Mouse (Mus musculus): ENCODE results near the gene Tpbpb.
"Not testable (repeated sequence)": the region's sequence is repeated elsewhere in the genome, so short reads cannot be mapped to it uniquely, and the experiment has no call there.

Tpbpb gene

DNA sequence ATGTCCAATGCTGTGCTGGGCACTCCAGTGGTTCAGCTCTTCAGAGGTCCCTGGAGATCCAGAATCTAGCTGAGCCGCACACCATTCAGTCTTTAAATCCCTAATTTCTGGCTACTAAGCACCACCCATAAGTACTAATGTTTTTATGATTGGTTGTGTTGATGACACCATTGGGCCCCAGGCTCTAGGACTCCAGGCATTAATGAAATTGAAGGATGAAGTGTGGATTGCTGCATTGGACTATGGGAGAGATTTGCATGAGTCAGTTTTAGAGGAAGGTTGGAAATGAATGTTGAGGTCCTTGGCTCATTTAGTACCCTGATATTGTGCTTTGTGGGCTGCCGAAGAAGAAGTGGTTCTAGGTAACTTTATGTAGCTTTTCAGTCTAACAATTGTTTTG, at the start of gene Tpbpb:
Tpbpb (minus strand) TSS at position 101 of the 400 bp plus-strand sequence.
- not testable (repeated sequence) for DNase-seq (ENCODE audit: low read depth, low spot score)

DNA sequence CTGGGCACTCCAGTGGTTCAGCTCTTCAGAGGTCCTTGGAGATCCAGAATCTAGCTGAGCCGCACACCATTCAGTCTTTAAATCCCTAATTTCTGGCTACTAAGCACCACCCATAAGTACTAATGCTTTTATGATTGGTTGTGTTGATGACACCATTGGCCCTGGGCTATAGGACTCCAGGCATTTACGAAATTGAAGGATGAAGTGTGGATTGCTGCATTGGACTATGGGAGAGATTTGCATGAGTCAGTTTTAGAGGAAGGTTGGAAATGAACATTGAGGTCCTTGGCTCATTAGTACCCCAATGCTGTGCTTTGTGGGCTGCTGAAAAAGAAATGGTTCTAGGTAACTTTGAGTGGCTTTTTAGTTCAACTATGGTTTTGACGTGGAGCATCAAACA, 37.2 kb upstream of the Tpbpb start, which contains the start of gene Tpbpa:
Tpbpa (minus strand) TSS at position 101 of the 400 bp plus-strand sequence.
- DNase-seq (ENCODE audit: low read depth, low spot score) = not testable (repeated sequence)

DNA sequence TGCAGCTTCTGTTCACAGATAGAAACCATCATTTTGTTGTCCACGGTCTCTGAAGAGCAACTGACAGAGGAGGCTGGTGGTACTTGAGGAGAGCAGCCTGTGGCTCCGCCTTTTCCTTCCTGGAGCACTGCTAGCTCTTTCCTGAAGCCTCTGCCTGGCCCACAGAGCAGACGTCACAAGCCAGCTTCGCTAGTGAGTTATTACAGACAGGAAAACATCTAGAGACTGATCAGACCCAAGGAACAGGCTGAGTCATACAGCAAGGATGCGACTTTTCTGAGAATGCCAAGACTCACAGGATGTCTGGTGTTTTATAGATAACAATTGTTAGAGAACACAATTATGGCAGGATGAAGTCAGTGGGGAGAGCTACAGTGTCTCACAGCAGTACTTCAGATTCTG, 31.8 kb upstream of the Tpbpb start, which contains the start of the genes Gm49391 and Ctla2a:
Gm49391 (minus strand) TSS at position 72 of the 402 bp plus-strand sequence.
Ctla2a (minus strand) TSS at position 126 of the 402 bp plus-strand sequence.
- no peak for DNase-seq (ENCODE audit: low read depth, low spot score)

GRCm38 (mm10) chr13:60935490-60935889, 30.8 kb upstream of the Tpbpb start, which contains the start of gene Gm49393:
Gene Gm49393, minus strand, starts transcription at chr13:60935590.
- DNase-seq (ENCODE audit: low read depth, low spot score) = not testable (repeated sequence)

- no peak for DNase-seq (ENCODE audit: low read depth, low spot score)
Measured at GRCm38 (mm10) chr13:60897328-60897727, 7.4 kb downstream of the Tpbpb start, which contains the start of gene Ctla2b. Gene Ctla2b, minus strand, starts transcription at chr13:60897447.

GRCm38 (mm10) chr13:60896794-60897193, 7.9 kb downstream of the Tpbpb start, which contains the start of gene Gm49392:
Gene Gm49392, minus strand, starts transcription at chr13:60896894.
- not testable (repeated sequence) for DNase-seq (ENCODE audit: low read depth, low spot score)

DNA sequence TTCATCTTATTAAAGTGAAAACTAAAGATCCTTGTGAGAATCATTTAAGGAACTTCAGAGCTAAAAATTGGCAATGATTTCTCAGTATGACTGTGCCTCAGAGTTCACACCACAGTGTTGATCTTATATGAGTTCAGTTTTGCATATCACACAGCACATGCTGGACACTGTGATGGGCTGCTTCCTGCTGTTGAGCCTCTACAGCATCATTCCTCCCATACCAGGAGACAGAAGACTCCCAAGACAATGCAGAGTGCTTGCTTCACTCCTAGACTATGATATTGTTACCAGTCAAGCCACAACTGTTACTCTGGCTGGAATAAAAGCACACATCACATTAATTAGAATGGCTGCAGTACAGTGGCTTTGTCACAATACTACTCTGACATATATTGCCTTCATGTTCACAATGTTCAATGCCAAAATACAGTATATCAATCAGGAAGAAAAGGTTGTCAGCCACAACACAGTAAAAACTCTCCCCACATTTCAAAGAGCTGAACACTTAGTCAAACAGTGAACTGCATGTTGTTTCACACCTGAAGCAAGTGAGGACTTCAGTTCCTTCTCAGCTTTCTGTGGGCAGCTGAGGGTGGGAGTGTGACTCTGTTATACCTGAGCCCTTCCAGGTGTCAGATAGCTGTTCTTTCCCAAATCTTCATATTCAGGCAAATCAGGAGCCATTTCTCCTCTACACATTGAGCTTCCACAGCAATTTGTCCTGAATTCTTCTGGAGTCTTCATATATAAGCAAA, 9.1 kb downstream of the Tpbpb start:
- no peak for DNase-seq (ENCODE audit: low read depth, low spot score)

DNA sequence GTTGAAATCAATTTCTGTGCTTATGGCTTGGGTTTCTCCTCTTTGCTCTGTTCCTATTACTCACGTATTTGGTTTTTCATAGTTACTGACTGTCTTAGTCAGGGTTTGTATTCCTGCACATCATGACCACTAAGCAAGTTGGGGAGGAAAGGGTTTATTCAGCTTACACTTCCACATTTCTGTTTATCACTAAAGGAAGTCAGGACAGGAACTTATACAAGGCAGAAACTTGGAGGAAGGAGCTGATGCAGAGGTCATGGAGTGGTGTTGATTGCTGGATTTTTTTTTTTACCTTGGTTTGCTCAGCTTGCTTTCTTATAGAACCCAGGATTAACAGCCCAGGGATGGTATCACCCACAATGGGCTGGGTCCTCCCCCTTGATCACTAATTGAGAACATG, 12.4 kb downstream of the Tpbpb start:
- DNase-seq (ENCODE audit: low read depth, low spot score) = no peak

DNA sequence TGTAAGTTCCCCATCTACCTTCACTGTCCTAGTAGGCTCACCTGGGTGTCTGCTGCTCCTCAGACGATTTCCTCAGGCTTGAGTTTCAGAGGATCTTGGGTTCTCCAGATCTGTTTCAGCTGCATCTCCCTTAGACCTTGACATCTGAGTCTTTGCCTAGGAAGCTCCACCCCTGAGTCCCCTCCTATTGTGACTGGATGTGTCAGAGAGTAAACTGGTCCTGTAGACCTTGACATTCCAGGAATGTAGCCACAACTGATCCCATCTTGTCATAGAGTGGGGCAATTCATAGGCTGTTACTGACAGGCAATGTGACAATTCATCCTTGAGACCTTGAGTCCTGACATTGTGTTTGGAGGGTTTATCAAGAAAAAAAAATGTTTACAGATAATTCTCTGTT, 40.4 kb downstream of the Tpbpb start, which contains the start of gene 4930486L24Rik:
4930486L24Rik (minus strand) TSS at position 195 of the 400 bp plus-strand sequence.
- DNase-seq (ENCODE audit: low read depth, low spot score) = no peak

All from telencephalon, adult 2 months (tissue).